Mouse (Mus musculus) kidney, embryonic 16.5 days (tissue): ENCODE results near the gene Vps29. TPM values are rescaled to one million over a fixed set of nuclear protein-coding genes. Genes with fewer than 3 reads are reported as not detected.
A peak's percentile ranks its signal among the peaks of the same experiment; 100 is the strongest.

Experiments
- ATAC-seq: fragments of 200-750 bp; cut with Nextera tagmentation; 2 replicates; pipeline ENCODE4 v1.8.0; 2017; ENCODE audit warnings: moderate TSS enrichment; ENCODE audit not compliant: low FRiP score, low TSS enrichment
- H3K27ac ChIP-seq: fragments of 300-500 bp; sonication (generic); 2 replicates; pipeline ENCODE4 v1.5.1; 2014; ENCODE audit warnings: low read length
- H3K27me3 ChIP-seq: fragments of 300-500 bp; sonication (generic); 2 replicates; pipeline ENCODE4 v1.6.1; 2014; ENCODE audit warnings: low read length, control low read depth, mixed read lengths; ENCODE audit not compliant: insufficient read depth
- H3K36me3 ChIP-seq: fragments of 300-500 bp; sonication (generic); 2 replicates; pipeline ENCODE4 v1.6.1; 2014; ENCODE audit warnings: low read length, control low read depth, mixed read lengths; ENCODE audit not compliant: insufficient read depth
- H3K4me1 ChIP-seq: fragments of 300-500 bp; sonication (generic); 2 replicates; pipeline ENCODE4 v1.6.1; 2014; ENCODE audit warnings: low read length, control low read depth, mixed read lengths; ENCODE audit not compliant: insufficient read depth
- H3K4me2 ChIP-seq: fragments of 300-500 bp; sonication (generic); replicated peaks from 2 replicates; pipeline ENCODE4 v1.6.1; 2014; ENCODE audit warnings: low read depth, low read length
- H3K4me3 ChIP-seq: fragments of 300-500 bp; sonication (generic); 2 replicates; pipeline ENCODE4 v1.5.1; 2014; ENCODE audit warnings: mild to moderate bottlenecking, low read length
- H3K9ac ChIP-seq: fragments of 300-500 bp; sonication (generic); replicated peaks from 2 replicates; pipeline ENCODE4 v1.6.1; 2014; ENCODE audit warnings: low read length
- H3K9me3 ChIP-seq: fragments of 300-500 bp; sonication (generic); 2 replicates; pipeline ENCODE4 v1.6.1; 2016; ENCODE audit warnings: low read length, control low read depth
- WGBS: fragments of 180-500 bp; shearing (Covaris S2); extraction: QIAGEN DNeasy Blood & Tissue Kit; methylation state at CpG from one replicate; pipeline ENCODE4 v1.1.7; 2014; 5-methylcytosine and 5-hydroxymethylcytosine counted together
- polyA plus RNA-seq: library from polyadenylated mRNA; unstranded; fragments of >200 nt; fragmentation: Nextera tagmentation; extraction: Ambion mirVana; gene quantifications from 2 replicates; pipeline ENCODE4 v1.2.1, GENCODE M21; 2015

Gene Vps29
- polyA plus RNA-seq, 1 experiment from 2014 or later = 234 TPM

DNA sequence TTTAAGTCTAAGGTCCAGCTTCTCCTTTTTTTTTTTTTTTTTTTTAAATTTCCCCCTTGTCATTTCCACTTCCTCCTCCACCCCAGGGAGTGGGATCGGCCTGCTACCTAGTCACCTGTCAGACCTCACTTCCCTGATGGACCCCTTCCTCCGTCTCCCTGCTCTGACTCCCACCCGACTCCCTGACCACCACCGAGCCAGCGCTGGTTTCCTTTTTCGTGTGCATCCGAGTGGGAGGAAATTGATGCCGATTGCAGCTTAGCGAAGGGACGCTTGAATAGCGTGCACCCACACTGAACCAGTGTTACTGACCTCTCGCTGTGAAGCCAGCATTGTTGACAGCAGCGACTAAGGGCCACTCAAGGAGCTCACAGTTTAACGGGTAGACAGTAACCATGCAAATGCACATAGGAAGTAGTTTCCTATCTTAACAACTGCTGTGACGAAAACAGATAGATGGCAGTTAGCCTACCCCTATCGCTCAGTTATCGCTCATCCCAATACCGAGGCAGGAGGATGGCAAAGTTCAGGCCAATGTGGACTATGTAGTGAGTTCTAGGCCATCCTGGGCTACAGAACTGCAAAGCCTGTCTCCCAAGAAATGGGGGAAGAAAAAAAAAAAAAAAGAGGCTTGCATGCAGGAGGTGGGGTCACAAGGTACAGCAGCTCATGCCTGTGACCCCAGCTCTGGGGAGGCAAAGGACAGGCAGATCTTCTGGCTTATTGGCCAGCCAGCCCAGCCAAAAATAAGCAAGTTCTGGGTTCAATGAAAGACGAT, 38.2 kb downstream of the Vps29 start:
- peak overlapping the region; percentile 95 for H3K4me3 ChIP-seq
- H3K4me1 ChIP-seq = peaks cover 7% of the 10 kb centered on the region
- peak; percentile 39; the same call in 1 of the 2 replicates for ATAC-seq
- H3K9me3 ChIP-seq = no peaks in the 10 kb centered on the region
- H3K36me3 ChIP-seq = peaks cover 10% of the 10 kb centered on the region
- WGBS = 14% methylated on average over 19 of the region's 19 CpGs
- H3K9ac ChIP-seq = peak overlapping the region; percentile 90
- peak overlapping the region; percentile 91 for H3K4me2 ChIP-seq
- peak overlapping the region; percentile 61 for H3K27ac ChIP-seq
- H3K27me3 ChIP-seq = no peaks in the 10 kb centered on the region

DNA sequence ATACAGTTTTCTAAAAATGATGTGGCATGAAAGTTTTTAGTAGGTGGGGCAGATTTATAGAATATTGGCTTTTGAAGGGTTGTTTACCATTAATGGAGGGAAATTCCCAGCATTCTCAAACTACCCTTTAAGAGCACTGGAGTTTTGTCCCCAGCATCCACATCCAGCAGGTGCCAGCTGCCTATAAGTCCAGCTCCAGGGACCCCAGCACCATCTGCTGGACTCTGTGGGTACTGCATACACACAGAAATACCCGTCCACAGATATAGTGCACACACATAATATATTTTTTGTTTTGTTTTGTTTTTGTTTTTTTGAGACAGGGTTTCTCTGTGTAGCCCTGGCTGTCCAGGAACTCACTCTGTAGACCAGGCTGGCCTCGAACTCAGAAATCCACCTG, 39.7 kb downstream of the Vps29 start:
- Histone ChIP-seq H3K4me3 (no peak overlapping the region), H3K9me3 (no peaks in the 10 kb centered on the region), H3K27ac (no peak overlapping the region), H3K27me3 (no peaks in the 10 kb centered on the region), H3K9ac (no peak overlapping the region), H3K4me2 (no peak overlapping the region), H3K36me3 (peaks cover 10% of the 10 kb centered on the region), H3K4me1 (peaks cover 7% of the 10 kb centered on the region)
- ATAC-seq = no peak
- WGBS = 55% methylated on average over 2 of the region's 2 CpGs

DNA sequence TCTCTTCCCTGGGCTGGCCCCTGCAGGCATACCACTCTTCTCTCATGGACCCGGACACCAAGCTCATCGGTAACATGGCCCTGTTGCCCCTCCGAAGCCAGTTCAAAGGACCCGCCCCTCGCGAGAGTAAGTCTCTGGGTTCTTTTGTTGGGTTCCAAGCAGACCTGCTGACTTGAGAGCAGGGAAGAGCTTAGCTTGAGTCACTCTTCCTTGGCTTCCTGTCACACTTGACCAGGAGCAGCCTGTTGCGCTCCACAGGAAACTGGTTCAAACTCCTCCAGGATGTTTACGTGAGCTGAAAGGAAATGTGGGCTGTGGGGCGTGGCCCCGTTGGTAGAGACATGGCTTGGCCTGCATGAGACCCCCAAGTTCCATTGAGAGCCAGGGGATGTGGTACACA, 42.6 kb downstream of the Vps29 start:
- H3K9me3 ChIP-seq = no peaks in the 10 kb centered on the region
- peak; percentile 50; the same call in 1 of the 2 replicates for ATAC-seq
- H3K27ac ChIP-seq = peak overlapping the region; percentile 84
- H3K36me3 ChIP-seq = peaks cover 18% of the 10 kb centered on the region
- H3K9ac ChIP-seq = no peak overlapping the region; the same call in 1 of the 2 replicates
- H3K4me3 ChIP-seq = 0 out of 2 replicates have a peak overlapping the region, but pooled peaks have one; percentile 11
- no peak overlapping the region for H3K4me2 ChIP-seq
- peaks cover 7% of the 10 kb centered on the region for H3K4me1 ChIP-seq
- no peaks in the 10 kb centered on the region for H3K27me3 ChIP-seq
- 74% methylated on average over 10 of the region's 10 CpGs for WGBS

DNA sequence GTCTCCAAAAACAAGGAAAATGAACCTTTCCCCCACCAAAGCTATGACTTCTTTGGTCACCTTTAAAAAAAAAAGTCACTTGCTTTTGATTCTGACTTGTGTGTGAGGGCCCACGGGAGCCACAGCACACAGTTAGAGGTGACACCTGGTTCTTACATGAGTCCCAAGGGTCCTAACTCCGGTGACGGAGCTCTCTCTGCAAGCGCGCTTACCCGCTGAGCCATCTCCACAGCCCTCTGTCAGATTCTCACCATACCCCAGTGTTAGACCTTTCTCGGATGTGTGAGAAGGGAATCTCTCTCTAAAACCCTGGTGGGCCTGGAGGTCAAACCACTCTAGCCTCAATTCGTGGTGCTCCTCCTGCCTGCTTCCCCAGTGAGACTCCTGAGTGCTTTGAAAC, 43.3 kb downstream of the Vps29 start:
- no peak for ATAC-seq
- Histone ChIP-seq H3K36me3 (peaks cover 20% of the 10 kb centered on the region), H3K9me3 (no peaks in the 10 kb centered on the region), H3K27me3 (no peaks in the 10 kb centered on the region), H3K4me2 (no peak overlapping the region), H3K4me3 (no peak overlapping the region), H3K9ac (no peak overlapping the region), H3K27ac (peak overlapping the region; percentile 16; the same call in 1 of the 2 replicates), H3K4me1 (peaks cover 5% of the 10 kb centered on the region)
- WGBS = 88% methylated on average over 8 of the region's 8 CpGs

DNA sequence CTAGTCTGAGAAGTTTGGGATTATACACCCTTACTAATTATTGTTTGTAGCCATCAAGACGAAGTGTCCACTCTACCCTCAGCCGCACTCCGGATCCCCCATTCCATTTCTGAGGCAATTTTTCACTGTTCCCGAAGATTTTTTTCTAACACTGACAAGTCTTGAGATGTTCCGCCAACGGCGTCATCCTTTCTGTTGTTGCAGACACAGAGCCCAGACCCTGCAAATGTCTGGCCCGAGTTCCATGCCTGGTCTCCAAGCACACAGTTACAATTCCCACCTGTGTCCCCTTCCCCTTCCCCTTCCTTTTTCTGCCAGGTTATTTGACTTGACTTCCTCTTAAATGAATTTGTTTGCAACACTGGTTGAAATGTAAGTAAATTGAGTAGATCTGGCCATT, 45.7 kb downstream of the Vps29 start:
- H3K4me3 ChIP-seq = no peak overlapping the region
- H3K36me3 ChIP-seq = peaks cover 43% of the 10 kb centered on the region
- 88% methylated on average over 8 of the region's 8 CpGs for WGBS
- no peak overlapping the region for H3K27ac ChIP-seq
- no peaks in the 10 kb centered on the region for H3K27me3 ChIP-seq
- H3K4me1 ChIP-seq = no peaks in the 10 kb centered on the region
- no peak overlapping the region for H3K9ac ChIP-seq
- H3K4me2 ChIP-seq = no peak overlapping the region
- no peak for ATAC-seq
- no peaks in the 10 kb centered on the region for H3K9me3 ChIP-seq

DNA sequence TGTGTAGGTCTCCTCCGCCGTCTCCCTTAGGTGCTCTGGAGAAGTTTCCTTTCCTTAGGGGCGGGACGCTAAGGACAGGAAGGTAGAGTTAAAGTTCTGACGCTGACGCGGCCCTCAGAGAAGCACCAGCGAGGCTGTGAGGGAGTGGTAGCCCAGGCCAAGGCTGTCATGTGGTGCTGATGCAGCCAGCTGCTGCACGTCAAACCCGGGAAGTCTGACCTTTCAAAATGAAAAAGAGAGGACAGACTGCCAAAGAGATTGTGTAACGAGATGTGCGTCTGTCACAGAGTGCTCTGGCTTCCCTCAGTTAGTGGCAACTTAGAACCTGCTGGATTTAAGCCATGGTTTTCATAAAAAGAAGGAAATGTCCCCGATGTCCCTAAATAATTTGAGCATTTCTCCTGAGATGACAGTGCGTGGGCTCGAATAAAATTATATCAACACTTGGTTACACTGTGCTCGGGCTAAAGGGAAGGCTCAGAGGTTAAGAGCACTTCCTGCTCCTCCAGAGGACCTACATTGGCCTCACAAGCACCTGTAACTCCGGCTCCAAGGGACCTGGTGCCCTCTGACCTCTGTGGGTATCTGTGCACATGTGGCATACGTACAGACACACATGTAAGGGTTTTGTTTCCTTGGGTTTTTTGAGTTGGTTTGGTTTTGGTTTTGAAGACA, 46.6 kb downstream of the Vps29 start:
- Histone ChIP-seq H3K9me3 (no peaks in the 10 kb centered on the region), H3K27ac (no peak overlapping the region), H3K4me2 (no peak overlapping the region), H3K27me3 (no peaks in the 10 kb centered on the region), H3K36me3 (peaks cover 52% of the 10 kb centered on the region), H3K4me3 (no peak overlapping the region), H3K4me1 (no peaks in the 10 kb centered on the region), H3K9ac (no peak overlapping the region)
- no peak for ATAC-seq
- WGBS = 59% methylated on average over 18 of the region's 18 CpGs

DNA sequence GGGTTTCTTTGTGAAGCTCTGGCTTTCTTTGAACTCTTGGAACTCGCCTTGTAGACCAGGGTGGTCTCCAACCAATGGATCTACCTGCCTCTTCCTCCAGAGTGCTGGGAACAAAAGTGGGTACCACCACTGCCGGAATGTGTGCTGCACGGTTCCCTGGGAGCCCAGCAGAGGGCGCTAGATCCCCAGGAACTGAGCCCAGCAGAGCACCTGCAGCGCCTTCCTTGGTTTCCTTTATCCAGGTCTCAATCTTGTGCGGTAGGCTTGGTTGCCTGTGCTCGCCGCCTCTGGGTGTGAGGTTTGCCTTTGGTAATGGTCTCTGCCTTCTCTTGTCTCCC, 47.1 kb downstream of the Vps29 start:
- Histone ChIP-seq H3K9me3 (no peaks in the 10 kb centered on the region), H3K4me2 (no peak overlapping the region), H3K27ac (no peak overlapping the region), H3K9ac (no peak overlapping the region), H3K4me3 (no peak overlapping the region), H3K4me1 (no peaks in the 10 kb centered on the region), H3K27me3 (no peaks in the 10 kb centered on the region), H3K36me3 (peaks cover 57% of the 10 kb centered on the region)
- ATAC-seq = no peak
- 16% methylated on average over 8 of the region's 8 CpGs for WGBS

DNA sequence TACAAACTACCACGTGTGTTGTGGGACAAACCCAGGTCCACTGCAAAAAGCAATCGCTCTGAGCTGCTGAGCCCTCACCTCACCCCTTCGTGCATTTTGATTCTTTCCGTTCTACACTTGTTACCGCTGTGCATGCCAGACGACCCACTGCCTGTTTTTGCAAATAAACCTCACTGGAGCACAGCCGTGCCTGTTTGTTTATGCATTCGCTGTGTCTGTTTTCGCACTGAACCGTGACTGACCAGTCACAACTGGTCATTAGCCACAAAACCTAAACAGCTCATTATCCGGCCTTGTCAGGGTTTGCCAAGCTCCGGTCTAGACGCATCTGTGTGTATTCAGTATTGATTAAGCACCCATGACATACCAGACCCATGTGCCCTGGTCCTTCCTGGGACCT, 48.0 kb downstream of the Vps29 start:
- H3K27ac ChIP-seq = no peak overlapping the region
- H3K9ac ChIP-seq = no peak overlapping the region
- H3K4me3 ChIP-seq = no peak overlapping the region
- H3K27me3 ChIP-seq = no peaks in the 10 kb centered on the region
- WGBS = 77% methylated on average over 13 of the region's 13 CpGs
- no peaks in the 10 kb centered on the region for H3K4me1 ChIP-seq
- no peak overlapping the region for H3K4me2 ChIP-seq
- peak; percentile 32; the same call in 1 of the 2 replicates for ATAC-seq
- peaks cover 57% of the 10 kb centered on the region for H3K36me3 ChIP-seq
- 0 out of 2 replicates have a peak, but pooled peaks cover 3% of the 10 kb centered on the region for H3K9me3 ChIP-seq

DNA sequence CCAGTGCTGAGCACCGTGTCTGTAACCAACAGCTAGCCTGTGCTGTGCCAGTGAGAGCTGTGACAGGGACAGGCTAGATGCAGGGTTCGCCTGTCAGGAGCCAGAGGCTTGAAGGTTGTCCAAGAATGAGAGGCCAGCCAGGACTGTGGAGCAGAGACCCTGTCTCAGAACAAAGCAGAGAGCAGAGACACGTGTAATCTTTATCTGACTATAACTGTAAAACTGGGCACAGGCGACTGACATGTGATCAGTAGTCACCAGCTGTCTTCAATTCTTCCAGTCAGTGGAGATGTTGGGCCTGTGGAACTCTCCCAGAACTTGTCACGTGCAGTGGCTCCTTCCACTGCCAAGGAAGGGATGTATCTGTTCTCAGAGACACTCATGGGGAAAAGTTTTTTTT, 48.6 kb downstream of the Vps29 start:
- Histone ChIP-seq H3K27me3 (no peaks in the 10 kb centered on the region), H3K4me2 (no peak overlapping the region), H3K4me1 (no peaks in the 10 kb centered on the region), H3K4me3 (no peak overlapping the region), H3K9ac (no peak overlapping the region), H3K9me3 (0 out of 2 replicates have a peak, but pooled peaks cover 3% of the 10 kb centered on the region), H3K27ac (no peak overlapping the region), H3K36me3 (peaks cover 61% of the 10 kb centered on the region)
- peak; percentile 21; the same call in 1 of the 2 replicates for ATAC-seq
- WGBS = 86% methylated on average over 5 of the region's 5 CpGs

DNA sequence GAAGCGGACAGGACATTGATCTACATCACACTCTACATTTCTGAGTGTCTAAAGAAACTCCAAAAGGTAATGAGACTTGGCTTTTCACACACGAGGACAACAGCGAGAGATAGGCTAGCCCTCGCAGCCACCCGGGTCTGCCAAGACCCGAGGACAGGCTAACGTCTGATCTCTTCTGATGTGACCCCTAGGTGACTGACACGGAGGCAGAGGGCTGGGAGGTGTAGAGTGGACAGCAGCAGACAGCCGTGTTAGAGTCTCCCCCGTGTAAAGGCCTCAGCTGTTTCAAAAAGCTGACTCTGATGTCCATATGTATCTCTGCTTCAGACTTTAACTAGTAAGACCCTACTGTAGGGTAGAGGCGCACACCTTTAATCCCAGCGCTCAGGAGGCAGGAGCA, 49.2 kb downstream of the Vps29 start:
- H3K4me3 ChIP-seq = no peak overlapping the region
- 0 out of 2 replicates have a peak, but pooled peaks cover 3% of the 10 kb centered on the region for H3K9me3 ChIP-seq
- H3K27me3 ChIP-seq = no peaks in the 10 kb centered on the region
- peaks cover 61% of the 10 kb centered on the region for H3K36me3 ChIP-seq
- WGBS = 90% methylated on average over 12 of the region's 12 CpGs
- H3K9ac ChIP-seq = no peak overlapping the region
- no peak for ATAC-seq
- no peaks in the 10 kb centered on the region for H3K4me1 ChIP-seq
- H3K27ac ChIP-seq = no peak overlapping the region
- no peak overlapping the region for H3K4me2 ChIP-seq
